Mouse (Mus musculus): ENCODE measurements around the gene Gns. TPM values are rescaled to one million over a fixed set of nuclear protein-coding genes. Genes with fewer than 3 reads are reported as not detected.

Gene Gns
- total RNA-seq, 1 experiment from 2014 or later, result 88.1 TPM

- ATAC-seq (replicated peaks; ENCODE audit: insufficient number of reproducible peaks, low FRiP score, low TSS enrichment, poor library complexity, severe bottlenecking), result no peak
These were observed 29.4 kb downstream of the Gns start for GRCm38 (mm10) chr10:121394270-121394669.

- no peak for ATAC-seq (replicated peaks; ENCODE audit: insufficient number of reproducible peaks, low FRiP score, low TSS enrichment, poor library complexity, severe bottlenecking)
These were observed 30.0 kb downstream of the Gns start for GRCm38 (mm10) chr10:121394789-121395325.

GRCm38 (mm10) chr10:121395542-121396176, 30.8 kb downstream of the Gns start:
- no peak for ATAC-seq (replicated peaks; ENCODE audit: insufficient number of reproducible peaks, low FRiP score, low TSS enrichment, poor library complexity, severe bottlenecking)

- no peak for ATAC-seq (replicated peaks; ENCODE audit: insufficient number of reproducible peaks, low FRiP score, low TSS enrichment, poor library complexity, severe bottlenecking)
These were observed 33.7 kb downstream of the Gns start for GRCm38 (mm10) chr10:121398599-121398998.

- no peak for ATAC-seq (replicated peaks; ENCODE audit: insufficient number of reproducible peaks, low FRiP score, low TSS enrichment, poor library complexity, severe bottlenecking)
These were observed 36.1 kb downstream of the Gns start for GRCm38 (mm10) chr10:121401005-121401404.

- ATAC-seq (replicated peaks; ENCODE audit: insufficient number of reproducible peaks, low FRiP score, low TSS enrichment, poor library complexity, severe bottlenecking), result 0 out of 2 replicates have a peak, but pooled peaks have one; percentile 27
These were observed 38.2 kb downstream of the Gns start for GRCm38 (mm10) chr10:121403104-121403503.

GRCm38 (mm10) chr10:121403946-121404345, 39.1 kb downstream of the Gns start:
- no peak for ATAC-seq (replicated peaks; ENCODE audit: insufficient number of reproducible peaks, low FRiP score, low TSS enrichment, poor library complexity, severe bottlenecking)

- 0 out of 2 replicates have a peak, but pooled peaks have one; percentile 32 for ATAC-seq (replicated peaks; ENCODE audit: insufficient number of reproducible peaks, low FRiP score, low TSS enrichment, poor library complexity, severe bottlenecking)
These were observed 44.8 kb downstream of the Gns start for GRCm38 (mm10) chr10:121409717-121410116.

GRCm38 (mm10) chr10:121411721-121412455, 47.0 kb downstream of the Gns start:
- no peak for ATAC-seq (replicated peaks; ENCODE audit: insufficient number of reproducible peaks, low FRiP score, low TSS enrichment, poor library complexity, severe bottlenecking)

GRCm38 (mm10) chr10:121412824-121413223, 47.9 kb downstream of the Gns start:
- no peak for ATAC-seq (replicated peaks; ENCODE audit: insufficient number of reproducible peaks, low FRiP score, low TSS enrichment, poor library complexity, severe bottlenecking)

- no peak for ATAC-seq (replicated peaks; ENCODE audit: insufficient number of reproducible peaks, low FRiP score, low TSS enrichment, poor library complexity, severe bottlenecking)
These were observed 49.2 kb downstream of the Gns start for GRCm38 (mm10) chr10:121414127-121414526.

- ATAC-seq (replicated peaks; ENCODE audit: insufficient number of reproducible peaks, low FRiP score, low TSS enrichment, poor library complexity, severe bottlenecking), result no peak
These were observed 53.9 kb downstream of the Gns start for GRCm38 (mm10) chr10:121418835-121419234.

- ATAC-seq (replicated peaks; ENCODE audit: insufficient number of reproducible peaks, low FRiP score, low TSS enrichment, poor library complexity, severe bottlenecking), result peak; percentile 41; the same call in 1 of the 2 replicates
These were observed 55.0 kb downstream of the Gns start for GRCm38 (mm10) chr10:121419640-121420470.

GRCm38 (mm10) chr10:121421023-121421422, 56.1 kb downstream of the Gns start:
- no peak for ATAC-seq (replicated peaks; ENCODE audit: insufficient number of reproducible peaks, low FRiP score, low TSS enrichment, poor library complexity, severe bottlenecking)

- no peak for ATAC-seq (replicated peaks; ENCODE audit: insufficient number of reproducible peaks, low FRiP score, low TSS enrichment, poor library complexity, severe bottlenecking)
These were observed 56.9 kb downstream of the Gns start for GRCm38 (mm10) chr10:121421657-121422290.

GRCm38 (mm10) chr10:121422294-121422693, 57.4 kb downstream of the Gns start:
- ATAC-seq (replicated peaks; ENCODE audit: insufficient number of reproducible peaks, low FRiP score, low TSS enrichment, poor library complexity, severe bottlenecking), result no peak

GRCm38 (mm10) chr10:121423541-121424349, 58.9 kb downstream of the Gns start:
- no peak for ATAC-seq (replicated peaks; ENCODE audit: insufficient number of reproducible peaks, low FRiP score, low TSS enrichment, poor library complexity, severe bottlenecking)

GRCm38 (mm10) chr10:121424455-121424854, 59.6 kb downstream of the Gns start:
- ATAC-seq (replicated peaks; ENCODE audit: insufficient number of reproducible peaks, low FRiP score, low TSS enrichment, poor library complexity, severe bottlenecking), result no peak
